Mouse (Mus musculus) neural tube, embryonic 12.5 days (tissue): Measurements from ENCODE around the gene Gcm2. TPM values are rescaled to one million over a fixed set of nuclear protein-coding genes. Genes with fewer than 3 reads are reported as not detected.
A peak's percentile ranks its signal among the peaks of the same experiment; 100 is the strongest.

Experiments used
- ATAC-seq: fragments of 200-750 bp; cut with Nextera tagmentation; 2 replicates; pipeline ENCODE4 v1.8.0; 2017; ENCODE audit warnings: low read depth, mild to moderate bottlenecking, moderate TSS enrichment, moderate library complexity; ENCODE audit not compliant: low FRiP score
- H3K27ac ChIP-seq: fragments of 300-500 bp; sonication (generic); 2 replicates; pipeline ENCODE4 v1.5.1; 2016
- H3K27me3 ChIP-seq: fragments of 300-500 bp; sonication (generic); replicated peaks from 2 replicates; pipeline ENCODE4 v1.6.1; 2016; ENCODE audit warnings: mild to moderate bottlenecking
- H3K36me3 ChIP-seq: fragments of 300-500 bp; sonication (generic); 2 replicates; pipeline ENCODE4 v1.6.1; 2016; ENCODE audit warnings: mild to moderate bottlenecking
- H3K4me1 ChIP-seq: fragments of 300-500 bp; sonication (generic); 2 replicates; pipeline ENCODE4 v1.6.1; 2016
- H3K4me2 ChIP-seq: fragments of 300-500 bp; sonication (generic); replicated peaks from 2 replicates; pipeline ENCODE4 v1.6.1; 2016; ENCODE audit warnings: mild to moderate bottlenecking
- H3K4me3 ChIP-seq: fragments of 300-500 bp; sonication (generic); 2 replicates; pipeline ENCODE4 v1.5.1; 2016
- H3K9ac ChIP-seq: fragments of 300-500 bp; sonication (generic); 2 replicates; pipeline ENCODE4 v1.6.1; 2016; ENCODE audit warnings: mild to moderate bottlenecking
- H3K9me3 ChIP-seq: fragments of 300-500 bp; sonication (generic); 2 replicates; pipeline ENCODE4 v1.6.1; 2016; ENCODE audit warnings: mild to moderate bottlenecking
- WGBS: fragments of 180-500 bp; shearing (Covaris S2); methylation state at CpG from one replicate; pipeline ENCODE4 v1.1.7; 2016; 5-methylcytosine and 5-hydroxymethylcytosine counted together
- polyA plus RNA-seq: library from polyadenylated mRNA; unstranded; fragments of >200 nt; fragmentation: Nextera tagmentation; extraction: Ambion mirVana; gene quantifications from 2 replicates; pipeline ENCODE4 v1.2.1, GENCODE M21; 2016

Gene Gcm2
- polyA plus RNA-seq, result not detected in 2 replicates

GRCm38 (mm10) chr13:41110935-41111334 lies at the start of gene Gcm2:
Gene Gcm2 (minus strand): TSS chr13:41111035.
- 65% methylated on average over 3 of the region's 3 CpGs for WGBS

GRCm38 (mm10) chr13:41158426-41158825 lies 47.6 kb upstream of the Gcm2 start:
- Histone ChIP-seq H3K4me3 (no peak overlapping the region), H3K9ac (no peak overlapping the region), H3K27me3 (no peaks in the 10 kb centered on the region), H3K9me3 (no peaks in the 10 kb centered on the region), H3K4me1 (no peaks in the 10 kb centered on the region), H3K36me3 (no peaks in the 10 kb centered on the region), H3K27ac (no peak overlapping the region), H3K4me2 (no peak overlapping the region)
- 75% methylated on average over 5 of the region's 5 CpGs for WGBS
- ATAC-seq, result no peak

More at GRCm38 (mm10) chr13:41110935-41111334, at the start of gene Gcm2:
- no peak within 1 kb of the TSS for H3K9ac ChIP-seq
- no peak within 1 kb of the TSS for H3K4me3 ChIP-seq
- H3K9me3 ChIP-seq, result no peaks in the 10 kb centered on the region
- H3K4me2 ChIP-seq, result no peak within 1 kb of the TSS
- H3K27ac ChIP-seq, result no peak within 1 kb of the TSS
- H3K36me3 ChIP-seq, result no peaks in the 10 kb centered on the region
- no peaks in the 10 kb centered on the region for H3K4me1 ChIP-seq
- H3K27me3 ChIP-seq, result peaks cover 7% of the 10 kb centered on the region; the same call in 1 of the 2 replicates
- no peak for ATAC-seq

GRCm38 (mm10) chr13:41153146-41153545 lies 42.3 kb upstream of the Gcm2 start:
- Histone ChIP-seq H3K4me2 (no peak overlapping the region), H3K36me3 (no peaks in the 10 kb centered on the region), H3K27ac (no peak overlapping the region), H3K27me3 (no peaks in the 10 kb centered on the region), H3K4me1 (no peaks in the 10 kb centered on the region), H3K9ac (no peak overlapping the region), H3K9me3 (no peaks in the 10 kb centered on the region), H3K4me3 (no peak overlapping the region)
- WGBS, result 88% methylated on average over 11 of the region's 11 CpGs
- no peak for ATAC-seq

GRCm38 (mm10) chr13:41146271-41146670 lies 35.4 kb upstream of the Gcm2 start:
- no peak overlapping the region for H3K27ac ChIP-seq
- no peaks in the 10 kb centered on the region for H3K27me3 ChIP-seq
- no peak overlapping the region for H3K4me2 ChIP-seq
- no peak overlapping the region for H3K4me3 ChIP-seq
- H3K9me3 ChIP-seq, result no peaks in the 10 kb centered on the region
- no peak for ATAC-seq
- no peaks in the 10 kb centered on the region for H3K4me1 ChIP-seq
- H3K9ac ChIP-seq, result no peak overlapping the region
- WGBS, result 83% methylated on average over 10 of the region's 10 CpGs
- H3K36me3 ChIP-seq, result no peaks in the 10 kb centered on the region

- Histone ChIP-seq H3K27me3 (no peaks in the 10 kb centered on the region), H3K4me1 (no peaks in the 10 kb centered on the region), H3K27ac (no peak overlapping the region), H3K9me3 (no peaks in the 10 kb centered on the region), H3K36me3 (no peaks in the 10 kb centered on the region), H3K4me3 (no peak overlapping the region), H3K9ac (no peak overlapping the region), H3K4me2 (no peak overlapping the region)
- 61% methylated on average over 6 of the region's 6 CpGs for WGBS
- no peak for ATAC-seq
Measured at GRCm38 (mm10) chr13:41145433-41145970, 34.7 kb upstream of the Gcm2 start.

GRCm38 (mm10) chr13:41134901-41135300 lies 24.1 kb upstream of the Gcm2 start:
- no peak overlapping the region for H3K9ac ChIP-seq
- H3K27ac ChIP-seq, result no peak overlapping the region
- no peaks in the 10 kb centered on the region for H3K36me3 ChIP-seq
- no peaks in the 10 kb centered on the region for H3K27me3 ChIP-seq
- 10% methylated on average over 6 of the region's 6 CpGs for WGBS
- H3K9me3 ChIP-seq, result no peaks in the 10 kb centered on the region
- H3K4me3 ChIP-seq, result no peak overlapping the region
- ATAC-seq, result no peak
- H3K4me1 ChIP-seq, result no peaks in the 10 kb centered on the region
- no peak overlapping the region for H3K4me2 ChIP-seq

GRCm38 (mm10) chr13:41129061-41129460 lies 18.2 kb upstream of the Gcm2 start:
- no peak overlapping the region for H3K4me3 ChIP-seq
- H3K27ac ChIP-seq, result no peak overlapping the region
- H3K27me3 ChIP-seq, result no peaks in the 10 kb centered on the region
- H3K4me2 ChIP-seq, result no peak overlapping the region
- no peaks in the 10 kb centered on the region for H3K36me3 ChIP-seq
- ATAC-seq, result no peak
- 90% methylated on average over 8 of the region's 8 CpGs for WGBS
- H3K9me3 ChIP-seq, result no peaks in the 10 kb centered on the region
- H3K9ac ChIP-seq, result no peak overlapping the region
- H3K4me1 ChIP-seq, result no peaks in the 10 kb centered on the region

GRCm38 (mm10) chr13:41128326-41128725 lies 17.5 kb upstream of the Gcm2 start:
- Histone ChIP-seq H3K4me2 (no peak overlapping the region), H3K4me3 (no peak overlapping the region), H3K4me1 (no peaks in the 10 kb centered on the region), H3K9me3 (no peaks in the 10 kb centered on the region), H3K36me3 (no peaks in the 10 kb centered on the region), H3K27ac (no peak overlapping the region), H3K27me3 (no peaks in the 10 kb centered on the region), H3K9ac (no peak overlapping the region)
- 92% methylated on average over 8 of the region's 8 CpGs for WGBS
- no peak for ATAC-seq

- Histone ChIP-seq H3K4me3 (no peak overlapping the region), H3K27me3 (no peaks in the 10 kb centered on the region), H3K9me3 (no peaks in the 10 kb centered on the region), H3K9ac (no peak overlapping the region), H3K27ac (no peak overlapping the region), H3K4me2 (no peak overlapping the region), H3K36me3 (no peaks in the 10 kb centered on the region), H3K4me1 (no peaks in the 10 kb centered on the region)
- no peak for ATAC-seq
- WGBS, result 91% methylated on average over 6 of the region's 6 CpGs
Measured at GRCm38 (mm10) chr13:41123666-41124225, 12.9 kb upstream of the Gcm2 start.

- Histone ChIP-seq H3K9ac (no peak overlapping the region), H3K27me3 (peaks cover under 1% of the 10 kb centered on the region; the same call in 1 of the 2 replicates), H3K27ac (no peak overlapping the region), H3K4me2 (no peak overlapping the region), H3K36me3 (no peaks in the 10 kb centered on the region), H3K4me3 (no peak overlapping the region), H3K9me3 (no peaks in the 10 kb centered on the region), H3K4me1 (no peaks in the 10 kb centered on the region)
- no peak for ATAC-seq
- 30% methylated on average over 9 of the region's 9 CpGs for WGBS
Measured at GRCm38 (mm10) chr13:41119152-41119945, 8.5 kb upstream of the Gcm2 start.

GRCm38 (mm10) chr13:41113940-41114339 lies 3.1 kb upstream of the Gcm2 start, which contains the start of gene Sycp2l:
Gene Sycp2l (plus strand): TSS chr13:41114307.
- WGBS, result 32% methylated on average over 14 of the region's 14 CpGs

GRCm38 (mm10) chr13:41105541-41105940 lies 5.3 kb downstream of the Gcm2 start:
- Histone ChIP-seq H3K4me2 (no peak overlapping the region), H3K27me3 (no peaks in the 10 kb centered on the region), H3K36me3 (no peaks in the 10 kb centered on the region), H3K4me3 (no peak overlapping the region), H3K9me3 (no peaks in the 10 kb centered on the region), H3K9ac (no peak overlapping the region), H3K27ac (no peak overlapping the region), H3K4me1 (no peaks in the 10 kb centered on the region)
- 95% methylated on average over 13 of the region's 13 CpGs for WGBS
- ATAC-seq, result no peak

More at GRCm38 (mm10) chr13:41113940-41114339, 3.1 kb upstream of the Gcm2 start, which contains the start of gene Sycp2l:
- Histone ChIP-seq H3K9me3 (no peaks in the 10 kb centered on the region), H3K4me2 (peak within 1 kb of the TSS; percentile 39), H3K27ac (no peak within 1 kb of the TSS), H3K36me3 (no peaks in the 10 kb centered on the region), H3K4me3 (no peak within 1 kb of the TSS), H3K9ac (no peak within 1 kb of the TSS), H3K27me3 (peaks cover 7% of the 10 kb centered on the region; the same call in 1 of the 2 replicates), H3K4me1 (no peaks in the 10 kb centered on the region)
- no peak for ATAC-seq
